Mouse (Mus musculus) gastrocnemius, postnatal 4 days (tissue): Measurements from ENCODE around the gene Gucd1. TPM values are rescaled to one million over a fixed set of nuclear protein-coding genes. Genes with fewer than 3 reads are reported as not detected.
"Not testable (repeated sequence)": the region's sequence is repeated elsewhere in the genome, so short reads cannot be mapped to it uniquely, and the experiment has no call there.

ENCODE experiments used
- DNase-seq, 2 experiments: peaks; one replicate each; pipeline ENCODE4 v3.0.0; 2021 to 2022; ENCODE audit warnings: low spot score in 2 of 2, mixed read lengths in 2 of 2
- total RNA-seq, 2 experiments: library from RNA; stranded (reverse); gene quantifications; 2 replicates each; pipeline ENCODE4 v1.2.3; 2021

The Gucd1 gene
- total RNA-seq, 2 experiments from 2014 or later = 39.5 to 39.9 TPM

DNA sequence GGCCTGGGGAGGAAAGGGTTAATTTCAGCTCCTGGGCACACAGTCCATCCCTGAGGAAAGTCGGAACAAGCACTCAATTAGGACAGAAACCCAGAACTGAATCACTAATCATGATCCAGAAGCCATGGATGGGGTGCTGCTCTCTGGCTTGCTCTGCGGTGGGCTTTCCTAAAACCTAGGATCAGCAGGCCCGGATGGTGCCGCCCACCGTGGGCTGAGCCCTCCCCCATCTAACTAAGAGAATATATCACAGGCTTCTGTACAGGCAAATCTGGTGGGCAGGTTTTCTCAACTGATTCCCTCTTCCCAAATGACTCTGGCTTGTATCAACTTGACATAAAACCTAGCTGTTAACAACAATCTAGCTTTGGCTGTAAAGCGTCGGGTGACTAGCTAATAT, 30.1 kb upstream of the Gucd1 start:
- DNase-seq = no peak

DNA sequence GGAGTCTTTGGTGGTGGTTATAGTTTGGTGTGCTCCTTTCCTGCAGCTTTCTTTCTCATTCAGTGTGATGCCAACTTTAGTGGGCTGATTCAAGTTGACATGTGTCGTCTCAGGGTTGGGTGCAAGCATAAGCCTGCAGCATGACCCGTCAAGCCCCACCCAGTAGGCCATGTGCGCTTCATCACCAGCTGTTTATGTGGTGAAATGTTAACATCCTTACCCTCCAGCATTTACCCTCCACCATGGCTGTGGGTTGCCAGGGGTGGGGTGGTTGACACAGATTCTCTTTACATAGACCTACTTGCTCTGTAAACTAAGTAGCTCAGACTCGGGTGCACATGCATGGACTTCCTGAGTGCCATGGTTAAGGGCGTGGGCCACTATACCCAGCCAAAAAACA, 18.4 kb upstream of the Gucd1 start:
- no peak for DNase-seq

DNA sequence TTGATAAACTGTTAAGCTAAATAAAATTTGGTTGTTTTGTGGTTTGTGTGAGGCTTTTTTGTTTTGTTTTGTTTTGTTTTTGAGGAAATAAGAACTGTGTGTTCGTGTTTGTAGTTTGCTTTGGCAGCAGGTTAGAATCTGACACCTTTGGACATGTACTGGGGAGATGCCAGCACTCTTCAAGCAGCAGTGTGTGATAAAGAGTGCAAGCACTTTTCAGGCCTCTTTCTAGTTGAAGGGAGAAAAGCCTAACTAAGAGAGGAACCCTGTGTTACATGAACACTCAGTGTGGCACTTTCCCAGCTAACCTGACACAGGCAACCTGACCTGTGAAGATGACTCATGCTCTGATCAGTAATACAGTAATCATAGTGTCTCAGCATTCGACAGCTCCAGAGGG, 17.7 kb upstream of the Gucd1 start:
- no peak for DNase-seq

DNA sequence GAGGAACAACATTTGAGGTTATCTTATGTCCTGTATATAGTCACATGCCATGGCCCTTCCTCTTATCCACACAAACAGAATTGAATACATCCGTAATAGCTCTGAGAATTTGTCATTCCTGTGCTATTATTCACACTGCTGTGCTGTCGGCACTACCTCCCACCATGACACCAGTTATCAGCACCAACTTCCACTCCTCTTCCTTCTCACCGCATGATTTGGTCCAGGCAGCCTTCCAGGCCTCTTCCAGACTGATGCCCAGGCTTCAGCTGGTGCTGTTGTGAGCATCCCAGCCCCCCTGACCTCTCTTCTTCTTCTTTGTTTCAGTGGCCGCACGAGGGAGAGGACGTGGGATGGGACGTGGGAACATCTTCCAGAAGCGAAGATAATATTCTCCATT, 17.2 kb upstream of the Gucd1 start:
- DNase-seq = no peak

DNA sequence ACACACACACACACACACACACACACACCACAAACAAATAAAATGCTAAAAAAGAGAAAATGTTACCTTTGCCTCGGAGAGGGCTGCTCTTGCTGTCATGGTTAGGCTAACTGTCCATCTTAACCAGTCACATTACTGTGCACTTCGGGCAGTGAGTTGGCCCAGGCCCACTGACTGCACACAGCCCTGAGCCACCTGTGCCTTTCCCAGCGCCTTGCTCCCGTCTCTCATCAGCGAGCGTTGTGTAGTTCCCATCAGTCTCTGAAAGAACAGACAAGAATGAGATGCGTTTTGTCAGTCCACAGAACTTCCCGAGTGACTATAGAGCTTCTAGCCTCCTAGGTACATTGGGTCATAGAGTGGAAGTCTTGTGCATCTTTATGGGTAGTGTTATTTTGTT, 16.4 kb upstream of the Gucd1 start:
- no peak for DNase-seq

DNA sequence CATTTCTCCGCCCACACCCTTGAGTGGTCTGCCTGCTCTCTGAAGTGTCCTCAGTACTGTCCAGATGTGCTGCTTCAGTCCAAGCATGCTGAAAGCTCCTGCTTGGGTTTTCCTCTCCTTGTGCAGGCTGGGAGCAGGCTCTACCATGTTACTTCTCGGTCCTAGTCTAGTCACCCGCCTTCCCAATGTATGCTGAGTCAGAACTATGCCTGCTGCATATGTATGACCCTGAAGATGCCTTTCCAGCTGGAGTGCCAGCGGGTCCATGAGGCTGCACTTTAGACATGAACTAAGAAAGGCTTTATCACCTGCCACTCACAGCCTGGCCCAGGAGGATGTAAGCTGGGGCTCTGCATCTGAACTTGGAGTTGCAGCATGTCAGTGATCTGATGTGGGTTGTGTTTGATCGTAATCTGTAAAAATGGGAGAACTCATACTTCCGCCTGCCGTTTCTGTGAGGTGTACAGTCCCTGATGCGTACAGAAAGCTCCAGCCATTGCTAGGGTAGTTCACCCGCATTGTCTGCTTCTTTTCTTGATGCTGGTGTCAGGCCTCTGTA, 13.8 kb upstream of the Gucd1 start:
- no peak for DNase-seq

DNA sequence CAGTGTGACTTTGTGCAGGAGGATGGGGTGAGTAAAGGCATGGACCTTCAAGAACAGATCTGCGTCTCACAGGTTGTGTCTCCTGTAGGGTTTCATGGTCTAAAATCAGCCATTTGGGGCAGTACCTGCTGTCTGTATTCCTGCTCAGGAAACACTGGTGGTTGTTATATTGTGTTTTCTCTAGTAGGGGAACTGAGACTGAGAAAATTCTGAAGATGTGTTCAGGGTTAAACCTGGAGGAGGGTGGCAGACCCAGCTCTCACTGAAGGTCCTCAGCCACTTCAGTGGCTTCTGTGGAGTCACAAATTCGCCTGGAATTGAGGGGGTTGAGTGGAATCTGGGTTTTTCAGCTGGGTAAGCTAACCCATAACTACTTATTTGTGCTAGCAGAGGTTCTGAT, 12.6 kb upstream of the Gucd1 start:
- no peak for DNase-seq

DNA sequence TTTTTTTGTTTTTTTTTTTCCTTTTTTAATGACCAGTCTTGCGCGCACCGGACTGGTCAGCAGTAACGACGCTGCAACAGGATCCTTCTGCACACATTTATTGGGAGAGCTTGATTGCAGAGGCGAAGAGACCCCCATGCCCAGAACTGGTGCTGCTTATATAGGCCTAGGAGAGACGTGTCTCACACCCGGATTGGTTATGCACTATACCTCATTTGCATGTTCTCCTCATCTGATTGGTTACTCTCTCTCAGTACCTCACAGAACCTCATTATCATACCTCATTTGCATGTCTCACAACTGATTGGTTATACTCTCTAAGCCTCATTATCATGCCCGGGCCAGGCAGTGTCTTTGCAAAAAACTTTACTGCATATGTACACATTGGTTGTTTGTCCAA, 7.7 kb upstream of the Gucd1 start:
- not testable (repeated sequence) for DNase-seq

DNA sequence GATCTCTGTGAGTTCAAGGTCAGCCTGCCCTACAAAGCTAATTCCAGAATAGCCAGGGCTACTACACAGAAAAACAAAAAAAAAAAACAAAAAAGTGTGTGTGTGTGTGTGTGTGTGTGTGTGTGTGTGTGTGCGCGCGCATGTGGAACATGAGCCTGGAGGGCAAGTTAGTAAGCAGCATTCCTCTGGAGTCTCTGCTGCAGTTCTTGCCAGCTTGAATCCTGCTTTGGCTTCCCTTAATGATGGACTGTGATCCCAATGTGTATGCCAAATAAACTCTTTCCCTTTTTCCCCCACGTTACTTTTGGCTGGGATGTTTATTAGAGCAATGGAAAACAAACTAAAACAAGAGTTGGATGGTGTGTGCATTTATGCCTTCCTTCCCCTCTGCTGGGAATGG, 3.9 kb upstream of the Gucd1 start:
- DNase-seq = no peak

DNA sequence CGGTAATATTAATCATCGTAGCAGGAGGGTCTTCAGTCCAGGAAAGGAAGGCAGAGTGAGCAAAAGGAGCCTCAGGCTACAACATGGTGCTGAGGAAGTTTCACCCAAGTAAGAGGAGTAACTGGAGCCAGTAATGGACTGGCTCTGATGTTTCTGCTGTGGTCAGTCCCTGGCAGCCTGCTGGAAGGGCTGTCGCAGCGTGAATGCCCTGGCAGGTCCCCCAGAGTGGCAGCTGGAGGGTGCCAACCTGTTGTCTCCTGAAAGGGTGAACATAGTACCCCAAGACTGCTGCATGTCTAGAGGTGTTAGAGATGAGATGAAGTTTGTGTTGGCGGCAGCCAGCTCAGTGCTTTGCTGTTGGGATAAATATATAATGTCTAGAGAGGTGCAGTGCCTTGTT, 2.8 kb upstream of the Gucd1 start:
- no peak for DNase-seq

DNA sequence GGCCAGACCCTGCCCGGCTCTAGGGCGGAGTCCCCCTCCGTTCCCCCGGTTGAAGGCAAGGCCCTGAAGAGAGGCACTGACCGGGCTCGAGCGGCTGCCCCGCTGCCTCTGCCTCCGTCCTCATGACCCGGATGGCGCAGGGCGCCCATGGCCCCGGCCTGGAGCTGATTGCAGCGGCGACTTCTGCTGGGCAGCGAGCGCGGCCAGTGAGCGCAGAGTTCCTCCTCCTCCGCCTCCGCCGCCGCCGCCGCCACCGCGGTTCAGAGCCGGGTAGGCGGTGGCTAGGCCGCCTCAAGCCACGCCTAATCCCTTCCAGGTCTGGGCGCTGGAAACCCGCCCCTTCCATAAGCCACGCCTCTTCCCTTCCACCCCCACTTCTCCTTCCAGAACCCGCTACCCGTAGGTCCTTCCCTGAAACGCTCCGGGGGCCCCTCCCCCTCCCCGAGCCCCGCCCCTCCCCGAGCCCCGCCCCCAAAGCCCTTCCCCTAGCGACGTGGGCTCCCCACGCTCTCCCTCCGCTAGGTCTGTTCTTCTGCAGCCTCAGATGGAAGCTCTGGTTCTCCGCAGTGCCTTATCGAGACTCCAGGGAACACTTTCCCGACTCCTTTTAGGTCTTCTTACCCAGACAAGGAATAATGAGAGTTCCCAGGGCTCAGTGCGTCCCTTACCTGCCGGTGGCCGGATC, 557 bp downstream of the Gucd1 start, which contains the start of gene Snrpd3:
TSS of gene Snrpd3 (plus strand) at position 479 of the 685 bp plus-strand sequence.
- DNase-seq = peak; percentile 77 to 92

DNA sequence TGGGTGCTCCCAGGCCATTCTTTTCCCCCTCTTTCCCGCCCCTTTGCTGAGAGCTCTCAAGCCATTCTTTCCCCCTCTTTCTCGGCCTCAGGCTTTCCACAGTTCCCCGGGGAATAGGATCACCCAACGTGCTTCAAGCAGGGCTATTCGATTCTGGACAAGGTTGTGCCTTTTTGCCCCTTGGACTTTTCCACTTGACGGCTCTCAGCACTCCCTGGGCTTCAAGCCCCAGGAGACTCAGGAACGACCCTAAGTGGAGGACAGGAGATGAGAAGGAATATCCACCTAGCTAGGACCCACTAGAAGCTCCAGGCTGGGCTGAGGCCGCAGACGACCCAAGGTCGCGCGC, 1.1 kb downstream of the Gucd1 start:
- peak in 1 of 2 experiments; percentile 20 for DNase-seq

DNA sequence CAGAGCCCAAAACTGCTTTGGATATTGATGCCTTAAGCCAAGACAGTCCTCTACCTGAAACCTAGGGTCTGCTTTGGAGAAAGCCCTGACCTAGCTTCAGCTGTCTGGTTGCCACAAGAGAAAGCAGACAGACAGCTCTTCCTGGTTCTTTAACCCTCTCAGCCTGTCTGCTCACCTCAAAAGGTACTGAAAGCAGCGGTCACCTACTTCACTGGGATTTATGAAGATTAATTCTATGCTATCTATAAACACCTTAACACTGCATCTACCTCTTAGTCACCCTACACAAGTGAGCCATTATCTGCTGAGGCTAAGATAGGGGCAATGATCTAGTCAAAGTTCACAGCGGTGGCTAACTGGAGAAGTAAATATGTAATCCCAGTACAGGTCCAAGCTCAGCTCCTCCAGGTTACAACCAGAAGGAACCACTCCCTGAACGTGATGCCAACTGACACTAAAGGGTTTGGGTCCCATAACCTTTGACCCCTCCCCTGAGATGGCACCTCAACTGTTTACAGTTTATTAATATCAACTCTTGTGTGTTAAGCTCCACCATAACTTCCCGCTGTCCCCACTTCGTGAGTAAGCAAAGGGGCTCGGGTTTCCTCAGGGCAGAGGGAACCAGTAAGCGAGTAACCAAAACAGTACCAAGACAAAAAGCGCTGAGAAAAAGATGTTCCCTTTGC, 1.6 kb downstream of the Gucd1 start:
- DNase-seq = no peak

DNA sequence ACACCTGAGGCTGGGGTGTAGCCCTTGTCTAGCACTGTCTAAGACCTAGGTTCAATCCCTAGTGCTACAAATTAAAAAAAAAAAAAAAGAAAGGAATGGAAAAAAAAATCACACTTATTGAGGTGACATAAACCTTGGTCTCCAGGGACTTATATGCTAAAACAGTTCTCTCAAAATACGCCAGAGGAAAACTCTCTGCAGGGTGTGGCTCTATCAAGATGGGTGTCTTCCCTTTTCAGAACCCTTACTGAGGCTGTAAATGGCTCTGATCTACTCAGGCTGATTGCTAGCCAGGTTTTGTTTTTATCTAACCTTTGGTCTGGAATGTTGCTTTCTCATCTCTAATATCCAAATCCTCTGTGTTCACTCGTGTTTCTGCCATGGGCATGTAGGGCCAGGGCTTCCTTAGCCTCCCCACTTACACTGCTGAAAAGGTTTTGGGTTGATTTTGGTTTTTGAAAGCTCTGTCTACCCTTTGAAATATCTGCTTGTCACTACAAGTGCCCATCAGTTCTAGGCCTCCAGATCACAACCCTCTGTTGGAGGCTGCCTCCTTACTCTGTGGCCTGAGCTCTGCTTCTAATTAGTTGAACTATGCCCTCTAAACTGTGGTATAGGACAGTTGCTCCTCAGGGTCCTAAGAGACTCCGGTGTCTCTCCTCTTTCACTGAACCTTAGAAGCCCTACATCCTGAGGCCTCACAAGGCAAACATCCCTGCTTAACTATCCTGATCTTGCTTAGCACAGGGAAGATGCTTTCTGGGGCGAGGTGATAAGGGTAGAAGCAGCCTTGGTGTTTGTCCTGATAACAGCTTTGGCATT, 2.3 kb downstream of the Gucd1 start:
- DNase-seq = no peak

DNA sequence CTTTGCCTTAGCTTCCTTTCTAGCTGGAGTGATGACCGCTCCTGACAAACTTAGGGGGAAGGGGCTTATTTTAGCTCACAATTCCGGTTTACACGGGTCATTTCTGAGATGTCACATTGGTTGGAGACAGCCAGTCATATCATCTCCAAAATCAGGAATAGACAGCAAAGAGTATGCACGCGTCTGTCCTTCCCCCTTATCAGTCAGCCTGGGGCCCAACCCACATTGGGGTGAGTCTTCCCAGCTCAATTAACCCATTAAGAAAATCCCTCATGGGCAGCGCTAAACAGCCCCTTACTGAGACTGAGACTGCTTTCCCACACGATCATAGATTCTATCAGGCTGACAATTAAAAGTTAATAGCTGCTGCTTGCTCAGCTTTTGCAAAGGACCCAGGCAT, 3.4 kb downstream of the Gucd1 start:
- no peak for DNase-seq

DNA sequence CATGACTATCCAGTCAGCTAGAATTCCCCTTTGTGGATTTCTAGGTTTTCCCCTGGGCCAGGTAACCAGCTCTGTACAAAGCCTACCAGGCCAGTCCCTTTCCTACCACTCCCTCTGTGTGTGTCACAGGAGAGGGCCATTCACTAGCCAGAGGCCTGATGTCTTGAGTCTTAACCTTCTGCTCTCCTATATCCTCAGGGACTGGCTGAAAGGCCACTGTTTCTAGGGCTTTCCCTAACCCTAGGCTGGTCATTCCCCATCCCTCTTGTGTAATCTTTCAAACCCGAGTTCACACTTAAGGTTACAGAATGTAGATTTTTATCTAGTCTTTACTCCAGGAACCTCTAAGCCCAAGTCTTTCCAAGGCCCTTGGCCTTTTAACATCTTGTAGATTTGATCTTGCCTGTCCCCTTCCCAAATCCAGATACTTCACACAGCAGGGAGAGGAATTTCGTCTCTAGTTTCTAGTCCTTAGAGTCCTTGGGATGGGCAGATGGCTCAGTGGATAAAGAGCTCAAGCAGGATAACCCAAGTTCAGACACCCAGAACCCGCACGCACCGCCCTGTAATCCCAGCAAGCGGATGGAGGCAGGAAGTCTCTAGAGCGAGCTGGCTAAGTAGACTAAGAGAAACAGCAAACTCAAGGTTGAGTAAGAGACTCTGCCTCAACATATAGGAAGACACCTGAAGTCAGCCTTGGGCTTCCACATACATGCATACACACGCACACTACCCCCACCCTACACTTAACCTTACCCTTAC, 4.3 kb downstream of the Gucd1 start:
- DNase-seq = no peak

DNA sequence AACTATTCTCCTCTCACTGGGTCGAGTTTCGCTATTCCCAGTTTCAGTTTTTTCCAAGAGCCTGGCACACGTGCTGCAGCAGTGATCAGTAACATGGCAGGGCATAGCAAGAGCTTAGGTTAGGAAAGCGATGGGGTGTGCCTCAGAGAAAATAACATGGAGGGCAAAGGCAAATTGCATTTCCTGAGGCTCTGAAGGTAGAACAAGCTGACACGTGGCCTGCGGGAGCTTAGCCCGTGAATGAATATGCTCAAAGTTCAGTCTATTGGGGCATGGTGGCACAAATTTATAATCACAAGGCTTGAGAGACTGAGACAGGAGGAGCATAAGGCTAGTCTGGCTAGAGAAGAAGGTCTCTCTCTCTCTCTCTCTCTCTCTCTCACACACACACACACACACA, 5.0 kb downstream of the Gucd1 start:
- DNase-seq = no peak

DNA sequence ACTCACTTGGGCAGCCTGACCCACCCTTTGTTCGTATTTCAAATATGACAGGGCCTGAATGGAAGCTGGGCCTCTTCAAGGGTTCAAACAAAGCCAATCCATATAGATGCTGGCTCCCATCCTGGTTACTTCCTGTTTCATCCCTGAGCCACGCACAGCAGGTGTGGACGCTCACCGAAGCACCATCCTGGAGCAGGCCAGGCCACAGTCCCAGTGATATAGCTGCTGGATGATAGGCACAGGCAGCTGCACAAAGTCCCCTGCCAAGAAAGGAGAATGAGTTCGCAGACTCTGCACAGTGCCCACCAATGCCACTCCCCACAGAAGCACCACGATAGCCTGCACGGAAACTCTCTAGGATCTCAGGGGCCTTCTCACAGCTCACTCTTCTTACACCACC, 5.9 kb downstream of the Gucd1 start:
- no peak for DNase-seq

DNA sequence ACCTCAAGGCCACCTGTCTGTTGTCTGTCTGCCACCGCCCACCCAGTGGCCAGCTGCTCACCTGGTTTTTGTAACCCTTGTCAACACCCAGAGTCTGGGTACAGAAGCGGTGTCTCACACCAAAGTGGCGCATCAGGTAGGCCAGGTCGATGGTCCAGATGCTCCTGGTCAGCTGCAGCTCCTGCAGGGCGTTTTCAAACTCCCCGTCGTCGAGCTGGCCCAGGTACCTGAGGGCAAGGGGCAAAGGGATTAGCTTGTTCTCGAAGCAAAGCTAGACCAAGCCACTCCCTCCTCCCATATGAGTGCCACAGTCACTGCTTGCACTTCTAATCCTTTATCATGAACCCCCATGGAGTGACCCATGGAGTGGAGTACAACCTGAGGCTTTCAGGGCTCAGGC, 6.7 kb downstream of the Gucd1 start:
- no peak for DNase-seq

DNA sequence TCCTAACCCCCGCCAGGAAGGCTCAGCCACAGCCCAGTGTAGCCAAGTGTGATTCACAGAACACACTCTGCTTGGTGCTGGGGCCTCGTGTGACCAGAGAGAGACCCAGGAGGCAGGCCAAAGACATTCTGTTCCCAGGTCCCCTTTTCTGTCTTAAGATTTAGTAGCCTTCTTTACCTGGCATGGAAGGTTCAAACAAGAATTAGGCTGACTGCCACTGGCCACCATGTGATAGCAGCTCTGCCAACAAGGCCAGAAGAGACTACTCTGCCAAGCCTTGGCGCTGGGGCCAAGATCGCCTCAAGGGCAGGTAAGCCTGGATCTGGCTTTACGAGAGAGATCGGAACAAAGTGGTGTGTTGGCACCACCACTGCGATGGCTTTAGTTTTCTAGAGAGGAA, 7.3 kb downstream of the Gucd1 start:
- no peak for DNase-seq

DNA sequence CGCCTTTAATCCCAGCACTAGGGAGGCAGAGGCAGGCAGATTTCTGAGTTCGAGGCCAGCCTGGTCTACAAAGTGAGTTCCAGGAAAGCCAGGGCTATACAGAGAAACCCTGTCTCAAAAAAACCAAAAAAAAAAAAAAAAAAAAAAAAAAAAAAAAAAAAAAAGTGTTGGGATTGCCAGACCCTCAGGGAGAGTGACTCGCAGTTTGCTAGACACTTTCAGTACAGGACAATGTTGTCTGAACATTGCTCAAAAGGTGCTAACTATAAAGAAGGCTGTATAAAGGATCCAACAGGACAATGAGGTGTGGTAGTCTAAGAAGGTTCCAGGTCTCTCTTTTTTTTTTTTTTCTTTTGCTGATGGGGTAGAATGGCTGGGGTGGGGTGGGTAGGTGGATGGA, 11.8 kb downstream of the Gucd1 start:
- DNase-seq = not testable (repeated sequence)
